Mouse (Mus musculus): Measurements from ENCODE around the gene Paqr3.

The Paqr3 gene

GRCm38 (mm10) chr5:97084541-97084940 lies 26.9 kb downstream of the Paqr3 start:
- no peak for DNase-seq

- DNase-seq, result no peak
Observed at GRCm38 (mm10) chr5:97083701-97084100, 27.7 kb downstream of the Paqr3 start.

- no peak for DNase-seq
Observed at GRCm38 (mm10) chr5:97081481-97081880, 29.9 kb downstream of the Paqr3 start.

- no peak for DNase-seq
Observed at GRCm38 (mm10) chr5:97078641-97079040, 32.8 kb downstream of the Paqr3 start.

- DNase-seq, result no peak
Observed at GRCm38 (mm10) chr5:97077676-97078075, 33.7 kb downstream of the Paqr3 start.

- no peak for DNase-seq
Observed at GRCm38 (mm10) chr5:97076167-97076566, 35.2 kb downstream of the Paqr3 start.

GRCm38 (mm10) chr5:97075476-97076151 lies 35.8 kb downstream of the Paqr3 start:
- DNase-seq, result no peak

- DNase-seq, result no peak
Observed at GRCm38 (mm10) chr5:97065746-97066145, 45.6 kb downstream of the Paqr3 start.

- no peak for DNase-seq
Observed at GRCm38 (mm10) chr5:97062041-97062440, 49.4 kb downstream of the Paqr3 start.

GRCm38 (mm10) chr5:97060864-97061263 lies 50.5 kb downstream of the Paqr3 start:
- DNase-seq, result no peak

GRCm38 (mm10) chr5:97056791-97057450 lies 54.5 kb downstream of the Paqr3 start:
- DNase-seq, result no peak

GRCm38 (mm10) chr5:97056359-97056758 lies 55.0 kb downstream of the Paqr3 start:
- DNase-seq, result no peak

- peak; percentile 69 to 73 for DNase-seq
Observed at GRCm38 (mm10) chr5:97055511-97056068, 55.8 kb downstream of the Paqr3 start.

GRCm38 (mm10) chr5:97054801-97055200 lies 56.6 kb downstream of the Paqr3 start:
- no peak for DNase-seq

GRCm38 (mm10) chr5:97054166-97054565 lies 57.2 kb downstream of the Paqr3 start:
- no peak for DNase-seq

- DNase-seq, result no peak
Observed at GRCm38 (mm10) chr5:97048905-97049304, 62.5 kb downstream of the Paqr3 start.

GRCm38 (mm10) chr5:97046680-97047079 lies 64.7 kb downstream of the Paqr3 start:
- DNase-seq, result no peak

- no peak for DNase-seq
Observed at GRCm38 (mm10) chr5:97045260-97045659, 66.1 kb downstream of the Paqr3 start.
